Mouse (Mus musculus) embryonic fibroblast, embryonic 13.5 days (primary cell): ENCODE data around the gene Sfn.

ENCODE experiments used
- CTCF ChIP-seq: IDR thresholded peaks from 2 replicates; pipeline ENCODE4 v1.5.1; 2011; ENCODE audit warnings: mild to moderate bottlenecking, control low read depth, low read length, moderate library complexity, borderline replicate concordance; ENCODE audit not compliant: insufficient read depth
- POLR2A ChIP-seq: IDR thresholded peaks from 2 replicates; pipeline ENCODE4 v1.6.1; 2011; ENCODE audit warnings: low read depth, mild to moderate bottlenecking, control low read depth, low read length, moderate library complexity

GRCm38 (mm10) chr4:133569291-133570065 lies 32.5 kb downstream of the Sfn start:
- TF ChIP-seq CTCF (no peak), POLR2A (no peak)
